ENCODE assay signal across 12 mouse cellular contexts in genomic region chr3:106962466-106962865, GRCm38 (mm10).
DNase-seq lines count a peak whose midpoint lies in the region; ATAC-seq lines count a peak whose summit lies in the region.
"Had no signal": no experiment of that assay in that cellular context is flagged by ENCODE, and none has a peak within 500 bp of the region (broad histone marks: within the 10 kb centered on the region; RNA-seq: fewer than 3 reads in every experiment).

No protein-coding gene starts in this region.

- intact Hi-C loops in gastrocnemius, postnatal 14 days (cut with DNase I; ENCODE audit: low total_unique reads) = no loop called here

- no peak overlapping the region for H3K4me3 ChIP-seq in hindbrain, embryonic 10.5 days
- no peak overlapping the region for H3K4me3 ChIP-seq in hindbrain, embryonic 12.5 days
- no peak overlapping the region for H3K4me3 ChIP-seq in limb, embryonic 11.5 days (ENCODE audit: low read depth, low read length)
- H3K4me3 ChIP-seq: lung, embryonic 15.5 days; stomach, embryonic 15.5 days had no signal

- H3K27me3 ChIP-seq in hindbrain, embryonic 10.5 days (ENCODE audit: insufficient read depth, poor library complexity, severe bottlenecking) = no peaks in the 10 kb centered on the region
- no peaks in the 10 kb centered on the region for H3K27me3 ChIP-seq in hindbrain, embryonic 12.5 days
- H3K27me3 ChIP-seq in limb, embryonic 11.5 days (ENCODE audit: control insufficient read depth, insufficient read depth, low read length) = no peaks in the 10 kb centered on the region
- H3K27me3 ChIP-seq: lung, embryonic 15.5 days; stomach, embryonic 15.5 days had no signal

- no peak overlapping the region for H3K27ac ChIP-seq in hindbrain, embryonic 10.5 days
- no peak overlapping the region for H3K27ac ChIP-seq in hindbrain, embryonic 12.5 days
- no peak overlapping the region for H3K27ac ChIP-seq in limb, embryonic 11.5 days (replicated peaks; ENCODE audit: low read depth, low read length)
- H3K27ac ChIP-seq: lung, embryonic 15.5 days; stomach, embryonic 15.5 days had no signal

- H3K4me1 ChIP-seq in hindbrain, embryonic 10.5 days (replicated peaks) = peaks cover 1% of the 10 kb centered on the region; the same call in 1 of the 2 replicates
- no peaks in the 10 kb centered on the region for H3K4me1 ChIP-seq in hindbrain, embryonic 12.5 days
- H3K4me1 ChIP-seq in limb, embryonic 11.5 days (ENCODE audit: control insufficient read depth, insufficient read depth, low read length) = no peaks in the 10 kb centered on the region
- H3K4me1 ChIP-seq: lung, embryonic 15.5 days; stomach, embryonic 15.5 days had no signal

- no peak for ATAC-seq in hindbrain, embryonic 12.5 days (ENCODE audit: low FRiP score)
- ATAC-seq in limb, embryonic 11.5 days (ENCODE audit: insufficient number of reproducible peaks, low FRiP score, low TSS enrichment, low read depth) = no peak

- H3K4me2 ChIP-seq in hindbrain, embryonic 12.5 days (replicated peaks) = no peak overlapping the region
- no peak overlapping the region for H3K4me2 ChIP-seq in limb, embryonic 11.5 days (ENCODE audit: low read depth, severe bottlenecking)
- H3K4me2 ChIP-seq: lung, embryonic 15.5 days; stomach, embryonic 15.5 days had no signal

- no peaks in the 10 kb centered on the region for H3K36me3 ChIP-seq in hindbrain, embryonic 10.5 days
- H3K36me3 ChIP-seq in hindbrain, embryonic 12.5 days = no peaks in the 10 kb centered on the region
- H3K36me3 ChIP-seq in limb, embryonic 11.5 days (ENCODE audit: control insufficient read depth, insufficient read depth, low read length) = no peaks in the 10 kb centered on the region
- H3K36me3 ChIP-seq: lung, embryonic 15.5 days; stomach, embryonic 15.5 days had no signal

- WGBS in hindbrain, embryonic 10.5 days = 45% methylated on average over 2 of the region's 2 CpGs
- 47% methylated on average over 2 of the region's 2 CpGs for WGBS in hindbrain, embryonic 12.5 days
- 46% methylated on average over 2 of the region's 2 CpGs for WGBS in limb, embryonic 11.5 days

- H3K9ac ChIP-seq in hindbrain, embryonic 12.5 days = no peak overlapping the region
- H3K9ac ChIP-seq in limb, embryonic 11.5 days (ENCODE audit: low read length) = no peak overlapping the region
- H3K9ac ChIP-seq: lung, embryonic 15.5 days; stomach, embryonic 15.5 days had no signal

- DNase-seq in hindbrain, embryonic 10.5 days (ENCODE audit: low spot score) = peak; percentile 17
- DNase-seq in A20 (ENCODE audit: low read depth, low spot score) (peak; percentile 46), adipocyte (ENCODE audit: low spot score) (peak; percentile 5)
- peak; percentile 71 for DNase-seq in limb, embryonic 11.5 days (ENCODE audit: low spot score)
- no peak for DNase-seq in neural tube, embryonic 10.5 days (ENCODE audit: extremely low spot score, low spot score)
- DNase-seq in layer of hippocampus, postnatal 36 days = no peak
- DNase-seq in gastrocnemius, postnatal 14 days = no peak
- DNase-seq: cerebellum, adult 2 months; heart, postnatal 36 days had no signal

- H3K9me3 ChIP-seq in hindbrain, embryonic 10.5 days = no peaks in the 10 kb centered on the region
- no peaks in the 10 kb centered on the region for H3K9me3 ChIP-seq in hindbrain, embryonic 12.5 days (replicated peaks)
- H3K9me3 ChIP-seq in limb, embryonic 11.5 days (ENCODE audit: control insufficient read depth, low read length) = no peaks in the 10 kb centered on the region
- H3K9me3 ChIP-seq: lung, embryonic 15.5 days; stomach, embryonic 15.5 days had no signal

Comparison
In these comparisons a context has a peak if more than half of its experiments do, and no peak if none do; other contexts are left out.
1. DNase-seq: peak in hindbrain, embryonic 10.5 days (single experiment), A20 (single experiment), adipocyte (single experiment) and limb, embryonic 11.5 days (single experiment); none in neural tube, embryonic 10.5 days (single experiment), layer of hippocampus, postnatal 36 days (0 of 2) and gastrocnemius, postnatal 14 days (single experiment).